Mouse (Mus musculus): Measurements from ENCODE around the gene Chsy1.

DNA sequence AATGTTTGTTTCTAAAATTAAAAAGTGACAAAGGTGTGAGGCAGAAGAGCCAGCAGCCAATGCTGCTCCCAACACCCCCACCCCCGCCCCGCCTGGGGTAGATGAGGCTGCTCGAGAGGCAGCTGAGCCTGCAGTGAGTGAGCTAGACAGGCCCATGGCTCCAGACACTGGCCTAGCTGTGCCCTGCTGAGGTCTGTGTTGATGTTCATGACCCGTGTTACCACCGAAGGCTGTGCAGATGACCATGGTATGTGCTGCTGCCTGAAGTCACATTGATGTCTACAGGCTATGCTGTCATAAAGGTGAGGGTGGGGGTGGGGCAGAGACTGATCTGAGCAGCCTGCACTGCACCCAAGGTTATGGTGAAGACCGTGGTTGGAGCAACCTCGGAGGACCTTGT, 10.5 kb upstream of the Chsy1 start:
- TF ChIP-seq CTCF (conservative IDR thresholded peaks at IDR 0.05; ENCODE audit: insufficient read depth, insufficient read length, low read depth, low read length) (no peak), POLR2A (IDR thresholded peaks at IDR 0.05; ENCODE audit: low read depth, low read length) (no peak)

Measured in kidney, adult 2 months (tissue).